Mouse (Mus musculus): ENCODE results near the gene Emc4. TPM values are rescaled to one million over a fixed set of nuclear protein-coding genes. Genes with fewer than 3 reads are reported as not detected.
A peak's percentile ranks its signal among the peaks of the same experiment; 100 is the strongest.

Emc4 gene
- total and polyA plus RNA-seq, 3 experiments, result 171 to 201 TPM; not detected in 1

GRCm38 (mm10) chr2:112332051-112332898 is 35.6 kb downstream of the Emc4 start:
- no peaks in the 10 kb centered on the region for H3K79me2 ChIP-seq (ENCODE audit: control insufficient read depth, insufficient read depth, low read length, poor library complexity)
- H3K4me1 ChIP-seq (ENCODE audit: control insufficient read depth in 1 of 2, insufficient read depth in 2 of 2, low read length in 2 of 2), result peaks cover 6 to 16% of the 10 kb centered on the region in 2 experiments
- H3K4me3 ChIP-seq (ENCODE audit: control insufficient read depth in 1 of 2, insufficient read depth in 1 of 2, low read depth in 2 of 2, low read length in 2 of 2), result no peak overlapping the region
- H3K9ac ChIP-seq (ENCODE audit: control insufficient read depth, low read depth, low read length, poor library complexity, severe bottlenecking), result no peak overlapping the region
- peak overlapping the region; percentile 16; the same call in 1 of the 2 replicates for H3K27ac ChIP-seq (ENCODE audit: control insufficient read depth, low read depth, low read length)
- peaks cover 10 to 15% of the 10 kb centered on the region in 2 experiments for H3K36me3 ChIP-seq (ENCODE audit: control insufficient read depth in 1 of 2, insufficient read depth in 2 of 2, low read length in 2 of 2)
- H3K9me3 ChIP-seq (replicated peaks; ENCODE audit: insufficient read depth, low read length), result no peaks in the 10 kb centered on the region
- H3K27me3 ChIP-seq (ENCODE audit: control insufficient read depth in 1 of 2, insufficient read depth in 2 of 2, low read length in 2 of 2), result no peaks in the 10 kb centered on the region
- peak; percentile 47 for DNase-seq (ENCODE audit: low read depth, low spot score)
- TF ChIP-seq ZKSCAN1 (IDR thresholded peaks at IDR 0.05; ENCODE audit: low read depth, low read length), result no peak
- peak; percentile 9; the same call in 1 of the 2 replicates for TF ChIP-seq SMC3 (IDR thresholded peaks at IDR 0.05; ENCODE audit: low read depth, low read length)
- TF ChIP-seq SIN3A (IDR thresholded peaks at IDR 0.05; ENCODE audit: low read length), result peak; percentile 95
- TF ChIP-seq JUND (IDR thresholded peaks at IDR 0.05; ENCODE audit: low read depth, low read length), result no peak
- TF ChIP-seq POLR2AphosphoS2 (IDR thresholded peaks at IDR 0.05; ENCODE audit: low read length), result no peak
- no peak for TF ChIP-seq ELF1 (IDR thresholded peaks at IDR 0.05; ENCODE audit: low read depth, low read length)
- no peak for TF ChIP-seq RAD21 (IDR thresholded peaks at IDR 0.05; ENCODE audit: low read depth, low read length)
- no peak for TF ChIP-seq CHD1 (IDR thresholded peaks at IDR 0.05; ENCODE audit: low read depth, low read length)
- TF ChIP-seq MYC (IDR thresholded peaks at IDR 0.05; ENCODE audit: low read depth, low read length), result 0 out of 2 replicates have a peak, but pooled peaks have one; percentile 24
- 0 out of 2 replicates have a peak, but pooled peaks have one; percentile 14 for TF ChIP-seq TBP (IDR thresholded peaks at IDR 0.05; ENCODE audit: low read depth, low read length)
- TF ChIP-seq GATA1 (IDR thresholded peaks at IDR 0.05; ENCODE audit: low read depth, low read length), result peak; percentile 91
- TF ChIP-seq UBTF (IDR thresholded peaks at IDR 0.05; ENCODE audit: borderline replicate concordance, insufficient read depth, low read depth, low read length), result no peak
- TF ChIP-seq MXI1 (IDR thresholded peaks at IDR 0.05; ENCODE audit: low read depth, low read length), result peak; percentile 68
- no peak for TF ChIP-seq MYB (IDR thresholded peaks at IDR 0.05; ENCODE audit: low read depth, low read length)
- TF ChIP-seq ETS1 (IDR thresholded peaks at IDR 0.05; ENCODE audit: low read depth, low read length), result peak; percentile 96
- no peak; the same call in none of the 2 replicates for TF ChIP-seq MAZ (IDR thresholded peaks at IDR 0.05; ENCODE audit: low read depth, low read length)
- no peak for TF ChIP-seq ZMIZ1 (IDR thresholded peaks at IDR 0.05; ENCODE audit: low read depth, low read length)
- no peak for TF ChIP-seq E2F4 (IDR thresholded peaks at IDR 0.05; ENCODE audit: borderline replicate concordance, low read depth, low read length)
- no peak for TF ChIP-seq USF2 (IDR thresholded peaks at IDR 0.05; ENCODE audit: borderline replicate concordance in 1 of 2, insufficient read depth in 1 of 2, low read depth in 1 of 2, low read length in 2 of 2)
- TF ChIP-seq POLR2A (IDR thresholded peaks at IDR 0.05; ENCODE audit: control insufficient read depth in 1 of 2, insufficient read depth in 1 of 2, low read depth in 1 of 2, low read length in 2 of 2, poor library complexity in 1 of 2), result no peak
- TF ChIP-seq EP300 (IDR thresholded peaks at IDR 0.05; ENCODE audit: low read depth in 1 of 2, low read length in 2 of 2), result peak; percentile 70 to 77
- peak; percentile 57 for TF ChIP-seq RCOR1 (IDR thresholded peaks at IDR 0.05; ENCODE audit: low read depth, low read length)
- no peak for TF ChIP-seq HCFC1 (IDR thresholded peaks at IDR 0.05; ENCODE audit: low read depth, low read length)
- no peak for TF ChIP-seq MEF2A (IDR thresholded peaks at IDR 0.05; ENCODE audit: extremely low read depth, insufficient replicate concordance, low read depth, low read length, poor library complexity, severe bottlenecking)
- peak; percentile 43; the same call in 1 of the 2 replicates for TF ChIP-seq MAX (IDR thresholded peaks at IDR 0.05; ENCODE audit: low read length)
- no peak for TF ChIP-seq CHD2 (IDR thresholded peaks at IDR 0.05; ENCODE audit: low read length)
- TF ChIP-seq ZNF384 (IDR thresholded peaks at IDR 0.05; ENCODE audit: low read depth, low read length), result peak; percentile 94
- TF ChIP-seq CTCF (IDR thresholded peaks at IDR 0.05 in 2 of 3, conservative IDR thresholded peaks at IDR 0.05 in 1 of 3; ENCODE audit: control insufficient read depth in 1 of 3, insufficient read depth in 1 of 3, low read depth in 2 of 3, low read length in 3 of 3, poor library complexity in 1 of 3, severe bottlenecking in 1 of 3), result no peak
- TF ChIP-seq KAT2A (conservative IDR thresholded peaks at IDR 0.05; ENCODE audit: low read depth, low read length), result no peak
- no peak for TF ChIP-seq POLR2AphosphoS5 (IDR thresholded peaks at IDR 0.05; ENCODE audit: borderline replicate concordance, low read depth, low read length)
- TF ChIP-seq USF1 (IDR thresholded peaks at IDR 0.05; ENCODE audit: low read depth, low read length), result no peak
- TF ChIP-seq GABPA (IDR thresholded peaks at IDR 0.05; ENCODE audit: low read depth, low read length), result no peak
- TF ChIP-seq BHLHE40 (IDR thresholded peaks at IDR 0.05; ENCODE audit: borderline replicate concordance, low read depth, low read length), result 0 out of 2 replicates have a peak, but pooled peaks have one; percentile 41
- peak; percentile 79 for TF ChIP-seq TCF12 (IDR thresholded peaks at IDR 0.05; ENCODE audit: low read depth, low read length)
- TF ChIP-seq NELFE (IDR thresholded peaks at IDR 0.05; ENCODE audit: low read depth, low read length), result no peak
- no peak for TF ChIP-seq ZC3H11A (IDR thresholded peaks at IDR 0.05; ENCODE audit: low read depth, low read length)
